Mouse (Mus musculus) liver, embryonic 15.5 days (tissue): ENCODE results near the gene Olfr766-ps1. TPM values are rescaled to one million over a fixed set of nuclear protein-coding genes. Genes with fewer than 3 reads are reported as not detected.

Source experiments
- polyA plus RNA-seq: library from polyadenylated mRNA; unstranded; fragments of >200 nt; fragmentation: Nextera tagmentation; extraction: Ambion mirVana; gene quantifications from 2 replicates; pipeline ENCODE4 v1.2.1, GENCODE M21; 2015

Olfr766-ps1 gene
- polyA plus RNA-seq, 1 experiment from 2014 or later: not detected

Other genes with a start within 250 kb of the Olfr766-ps1 start
- 73.9 and 75.5 TPM in 2 replicates for gene Ormdl2, start 247.3 kb downstream of the Olfr766-ps1 start, polyA plus RNA-seq
- gene Gdf11, start 177.3 kb downstream of the Olfr766-ps1 start, polyA plus RNA-seq: 0.26 and 0.31 TPM in 2 replicates
- gene Cd63, start 168.0 kb downstream of the Olfr766-ps1 start, polyA plus RNA-seq: 102 and 113 TPM in 2 replicates
- gene Rdh5, start 146.1 kb downstream of the Olfr766-ps1 start, polyA plus RNA-seq: 18.4 and 24.3 TPM in 2 replicates
- gene Bloc1s1, start 144.9 kb downstream of the Olfr766-ps1 start, polyA plus RNA-seq: 93.9 and 96.1 TPM in 2 replicates
- 0.81 and 1.1 TPM in 2 replicates for gene Itga7, start 135.2 kb downstream of the Olfr766-ps1 start, polyA plus RNA-seq
- gene Mettl7b, start 108.0 kb downstream of the Olfr766-ps1 start, polyA plus RNA-seq: not detected in 2 replicates
- gene Olfr9, start 79.5 kb downstream of the Olfr766-ps1 start, polyA plus RNA-seq: not detected in 2 replicates
- gene Olfr763, start 58.2 kb downstream of the Olfr766-ps1 start, polyA plus RNA-seq: not detected in 2 replicates
- not detected in 2 replicates for gene Olfr764-ps1, start 29.1 kb downstream of the Olfr766-ps1 start, polyA plus RNA-seq
- not detected in 2 replicates for gene Olfr765, start 19.0 kb downstream of the Olfr766-ps1 start, polyA plus RNA-seq
- gene Olfr767, start 13.9 kb upstream of the Olfr766-ps1 start, polyA plus RNA-seq: not detected in 2 replicates
- gene Olfr768, start 30.4 kb upstream of the Olfr766-ps1 start, polyA plus RNA-seq: not detected in 2 replicates
- not detected in 2 replicates for gene Olfr769, start 48.9 kb upstream of the Olfr766-ps1 start, polyA plus RNA-seq
- gene Olfr770, start 70.0 kb upstream of the Olfr766-ps1 start, polyA plus RNA-seq: not detected in 2 replicates
- gene Olfr771, start 95.8 kb upstream of the Olfr766-ps1 start, polyA plus RNA-seq: not detected in 2 replicates
- not detected in 2 replicates for gene Olfr772, start 108.9 kb upstream of the Olfr766-ps1 start, polyA plus RNA-seq
- gene Olfr773, start 118.4 kb upstream of the Olfr766-ps1 start, polyA plus RNA-seq: not detected in 2 replicates
- not detected in 2 replicates for gene Olfr774, start 167.2 kb upstream of the Olfr766-ps1 start, polyA plus RNA-seq
- gene Olfr775, start 179.4 kb upstream of the Olfr766-ps1 start, polyA plus RNA-seq: not detected in 2 replicates
- gene Olfr776, start 190.2 kb upstream of the Olfr766-ps1 start, polyA plus RNA-seq: not detected in 2 replicates
- gene Olfr777, start 202.5 kb upstream of the Olfr766-ps1 start, polyA plus RNA-seq: not detected in 2 replicates
- not detected in 2 replicates for gene Olfr780, start 249.1 kb upstream of the Olfr766-ps1 start, polyA plus RNA-seq